Mouse (Mus musculus) embryonic stem cell, embryonic (primary cell): ENCODE measurements at regions not wholly inside any gene's neighbourhood (a gene's known extent, or its start where the extent isn't known, plus 50 kb on each side); places are given as distances from the start of the nearest gene placed in this dataset.

Experiments
- CTCF ChIA-PET, 4 experiments: fragments of 300-600 bp in 2 of 4; fragments of 350-600 bp in 2 of 4; sonication (Branson Sonifier 250); formaldehyde crosslinking; loops; one replicate each; lab custom pipeline; 2022; ENCODE audit warnings: inconsistent platforms in 2 of 4; lab: Charles Lee
- POLR2A ChIA-PET, 4 experiments: fragments of 300-600 bp in 2 of 4; fragments of 350-600 bp in 2 of 4; sonication (Branson Sonifier 250); formaldehyde crosslinking; loops; one replicate each; lab custom pipeline; 2022; ENCODE audit warnings: antibody characterized with exemption in 4 of 4, inconsistent platforms in 1 of 4; lab: Charles Lee

- ChIA-PET POLR2A (interaction anchor here in 2 of 4 experiments (0.7 to 2.3 kb wide), 6 partner anchors 11 to 51 kb away, joined by 3 to 12 read pairs (median 4); no protein-coding TSS in a partner anchor), CTCF (no interaction called here)
Measured at GRCm38 (mm10) chr17:47178705-47179104, 168.3 kb upstream of the Ubr2 start.

- CTCF ChIA-PET, result interaction anchor here in 1 of 4 experiments (0.6 to 1.0 kb wide), 2 partner anchors 62 to 140 kb away, joined by 3 to 4 read pairs; no protein-coding TSS in a partner anchor
Measured at GRCm38 (mm10) chr17:47177671-47178246, 167.4 kb upstream of the Ubr2 start.

GRCm38 (mm10) chr17:47176328-47176727 lies 166.0 kb upstream of the Ubr2 start:
- POLR2A ChIA-PET, result interaction anchor here (0.7 to 1.6 kb wide), 7 partner anchors 8 to 1404 kb away, joined by 3 to 7 read pairs (median 3); no protein-coding TSS in a partner anchor
- CTCF ChIA-PET, result interaction anchor here in 3 of 4 experiments (0.5 to 1.7 kb wide), 4 partner anchors 28 to 137 kb away, joined by 3 read pairs; no protein-coding TSS in a partner anchor

More at GRCm38 (mm10) chr17:47177671-47178246, 167.4 kb upstream of the Ubr2 start:
- POLR2A ChIA-PET, result interaction anchor here in 2 of 4 experiments (0.6 to 2.3 kb wide), 6 partner anchors 11 to 52 kb away, joined by 3 to 12 read pairs (median 4); no protein-coding TSS in a partner anchor

- ChIA-PET CTCF (interaction anchor here (0.6 to 1.7 kb wide), 10 partner anchors 10 to 422 kb away, joined by 3 to 11 read pairs (median 3); no protein-coding TSS in a partner anchor), POLR2A (interaction anchor here in 3 of 4 experiments (0.6 to 1.8 kb wide), 26 partner anchors 8 to 496 kb away, joined by 3 to 13 read pairs (median 4); partner anchors contain the start of genes Mea1 (in 1 of the 3), Taf8 (in 1 of the 3) and Tbcc (in 1 of the 3))
Measured at GRCm38 (mm10) chr17:47174748-47175215, 164.4 kb upstream of the Ubr2 start.

- CTCF ChIA-PET, result interaction anchor here in 2 of 4 experiments (0.6 to 0.7 kb wide), 3 partner anchors 16 to 426 kb away, joined by 3 to 4 read pairs (median 3); no protein-coding TSS in a partner anchor
- POLR2A ChIA-PET, result interaction anchor here in 3 of 4 experiments (0.6 to 1.2 kb wide), 8 partner anchors 9 to 56 kb away, joined by 3 to 5 read pairs (median 3); no protein-coding TSS in a partner anchor
Measured at GRCm38 (mm10) chr17:47171801-47172200, 161.4 kb upstream of the Ubr2 start.

GRCm38 (mm10) chr17:47170978-47171593 lies 160.7 kb upstream of the Ubr2 start:
- POLR2A ChIA-PET, result interaction anchor here in 3 of 4 experiments (0.6 to 1.1 kb wide), 6 partner anchors 10 to 55 kb away, joined by 3 to 4 read pairs (median 3); no protein-coding TSS in a partner anchor

GRCm38 (mm10) chr17:47168105-47168504 lies 157.7 kb upstream of the Ubr2 start:
- POLR2A ChIA-PET, result interaction anchor here in 3 of 4 experiments (0.6 to 1.2 kb wide), 3 partner anchors 8 to 1072 kb away, joined by 3 to 7 read pairs (median 4); no protein-coding TSS in a partner anchor

More at GRCm38 (mm10) chr17:47170978-47171593, 160.7 kb upstream of the Ubr2 start:
- CTCF ChIA-PET, result interaction anchor here in 1 of 4 experiments (0.6 kb wide), 1 partner anchor 55 kb away, joined by 3 read pairs; no protein-coding TSS in a partner anchor

GRCm38 (mm10) chr17:47163677-47164340 lies 153.5 kb upstream of the Ubr2 start:
- CTCF ChIA-PET, result no interaction called here

More at GRCm38 (mm10) chr17:47168105-47168504, 157.7 kb upstream of the Ubr2 start:
- CTCF ChIA-PET, result interaction anchor here in 2 of 4 experiments (0.6 kb wide), 2 partner anchors 28 to 952 kb away, joined by 3 to 6 read pairs; no protein-coding TSS in a partner anchor

GRCm38 (mm10) chr17:47162459-47162858 lies 152.1 kb upstream of the Ubr2 start:
- ChIA-PET POLR2A (interaction anchor here in 1 of 4 experiments (0.7 kb wide), 1 partner anchor 12 kb away, joined by 3 read pairs; no protein-coding TSS in a partner anchor), CTCF (no interaction called here)

More at GRCm38 (mm10) chr17:47163677-47164340, 153.5 kb upstream of the Ubr2 start:
- POLR2A ChIA-PET, result interaction anchor here in 3 of 4 experiments (0.5 to 2.2 kb wide), 8 partner anchors 11 to 72 kb away, joined by 3 to 10 read pairs (median 4); no protein-coding TSS in a partner anchor

GRCm38 (mm10) chr17:47156237-47156636 lies 145.9 kb upstream of the Ubr2 start:
- ChIA-PET POLR2A (interaction anchor here in 3 of 4 experiments (0.6 to 2.7 kb wide), 12 partner anchors 9 to 114 kb away, joined by 3 to 10 read pairs (median 4); no protein-coding TSS in a partner anchor), CTCF (interaction anchor here in 1 of 4 experiments (0.6 to 0.8 kb wide), 2 partner anchors 117 to 181 kb away, joined by 3 read pairs; no protein-coding TSS in a partner anchor)

GRCm38 (mm10) chr17:47151557-47152278 lies 141.4 kb upstream of the Ubr2 start:
- POLR2A ChIA-PET, result interaction anchor here in 3 of 4 experiments (0.6 to 3.8 kb wide), 17 partner anchors 9 to 551 kb away, joined by 3 to 13 read pairs (median 3); partner anchors contain the start of gene Cnpy3 (in 1 of the 3)
- CTCF ChIA-PET, result interaction anchor here (0.6 to 1.1 kb wide), 9 partner anchors 11 to 255 kb away, joined by 3 to 10 read pairs (median 4); no protein-coding TSS in a partner anchor

GRCm38 (mm10) chr17:47151193-47151556 lies 140.8 kb upstream of the Ubr2 start:
- ChIA-PET POLR2A (interaction anchor here in 3 of 4 experiments (0.7 to 3.8 kb wide), 10 partner anchors 9 to 370 kb away, joined by 3 to 13 read pairs (median 3); no protein-coding TSS in a partner anchor), CTCF (interaction anchor here in 3 of 4 experiments (0.6 to 1.0 kb wide), 3 partner anchors 35 to 256 kb away, joined by 3 to 5 read pairs (median 3); no protein-coding TSS in a partner anchor)

GRCm38 (mm10) chr17:47150636-47151035 lies 140.3 kb upstream of the Ubr2 start:
- ChIA-PET CTCF (interaction anchor here in 2 of 4 experiments (0.5 to 1.0 kb wide), 2 partner anchors 24 to 35 kb away, joined by 3 read pairs; no protein-coding TSS in a partner anchor), POLR2A (interaction anchor here in 3 of 4 experiments (0.6 to 3.8 kb wide), 7 partner anchors 10 to 710 kb away, joined by 3 to 13 read pairs (median 3); no protein-coding TSS in a partner anchor)

GRCm38 (mm10) chr17:47149662-47150061 lies 139.3 kb upstream of the Ubr2 start:
- CTCF ChIA-PET, result interaction anchor here in 1 of 4 experiments (0.5 to 0.7 kb wide), 2 partner anchors 30 to 34 kb away, joined by 3 to 5 read pairs; no protein-coding TSS in a partner anchor
- POLR2A ChIA-PET, result interaction anchor here in 2 of 4 experiments (1.0 to 3.8 kb wide), 3 partner anchors 8 to 9 kb away, joined by 4 to 13 read pairs (median 5); no protein-coding TSS in a partner anchor

- ChIA-PET POLR2A (interaction anchor here in 2 of 4 experiments (0.9 to 3.8 kb wide), 5 partner anchors 8 to 9 kb away, joined by 3 to 13 read pairs (median 4); no protein-coding TSS in a partner anchor), CTCF (interaction anchor here in 2 of 4 experiments (0.5 to 0.7 kb wide), 3 partner anchors 31 to 158 kb away, joined by 3 to 5 read pairs (median 3); no protein-coding TSS in a partner anchor)
Measured at GRCm38 (mm10) chr17:47149158-47149557, 138.8 kb upstream of the Ubr2 start.

- CTCF ChIA-PET, result interaction anchor here in 2 of 4 experiments (0.6 to 2.2 kb wide), 4 partner anchors 31 to 365 kb away, joined by 3 to 6 read pairs (median 4); no protein-coding TSS in a partner anchor
- POLR2A ChIA-PET, result interaction anchor here (0.6 to 2.9 kb wide), 7 partner anchors 8 to 775 kb away, joined by 3 to 10 read pairs (median 3); no protein-coding TSS in a partner anchor
Measured at GRCm38 (mm10) chr17:47146640-47147039, 136.3 kb upstream of the Ubr2 start.
